Mouse (Mus musculus): ENCODE measurements around the gene Lrrc36. TPM values are rescaled to one million over a fixed set of nuclear protein-coding genes. Genes with fewer than 3 reads are reported as not detected.

Gene Lrrc36
- polyA plus RNA-seq, 1 experiment from 2014 or later: 2.7 TPM

DNA sequence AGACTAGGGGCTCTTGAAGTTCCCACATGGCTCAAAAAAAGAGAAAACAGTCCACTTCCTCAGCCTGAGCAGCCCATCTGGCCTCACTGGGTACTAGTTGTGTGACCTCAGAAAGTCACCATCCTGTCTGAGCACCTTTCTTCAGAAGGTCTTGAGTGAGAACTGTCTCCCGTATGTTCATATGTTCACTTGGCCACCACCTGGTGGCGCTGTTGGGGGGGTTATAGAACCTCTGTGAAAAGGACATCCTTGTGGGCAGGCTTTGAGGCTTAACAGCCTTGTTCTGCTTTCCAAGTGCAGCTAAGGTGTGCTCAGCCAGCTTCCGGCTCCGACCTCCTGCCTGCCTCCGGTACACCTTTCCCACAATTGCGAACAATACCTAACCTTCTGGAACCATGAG, 68.1 kb downstream of the Lrrc36 start:
- H3K4me1 ChIP-seq (ENCODE audit: control insufficient read depth, insufficient read depth, low read length): peaks cover 11% of the 10 kb centered on the region
- no peaks in the 10 kb centered on the region for H3K36me3 ChIP-seq (ENCODE audit: control insufficient read depth, insufficient read depth, low read length)
- no peak overlapping the region for H3K4me2 ChIP-seq
- no peak overlapping the region for H3K9ac ChIP-seq (ENCODE audit: low read length)
- ATAC-seq (ENCODE audit: low FRiP score) (no peak), DNase-seq (ENCODE audit: low spot score, missing footprints) (peak; percentile 93)
- no peaks in the 10 kb centered on the region for H3K9me3 ChIP-seq (ENCODE audit: control insufficient read depth, low read length)
- no peak overlapping the region for H3K27ac ChIP-seq (ENCODE audit: low read depth, low read length)
- 66% methylated on average over 6 of the region's 6 CpGs for WGBS
- no peak overlapping the region for H3K4me3 ChIP-seq (ENCODE audit: low read depth, low read length)
- H3K27me3 ChIP-seq (ENCODE audit: control insufficient read depth, insufficient read depth, low read length): no peaks in the 10 kb centered on the region

DNA sequence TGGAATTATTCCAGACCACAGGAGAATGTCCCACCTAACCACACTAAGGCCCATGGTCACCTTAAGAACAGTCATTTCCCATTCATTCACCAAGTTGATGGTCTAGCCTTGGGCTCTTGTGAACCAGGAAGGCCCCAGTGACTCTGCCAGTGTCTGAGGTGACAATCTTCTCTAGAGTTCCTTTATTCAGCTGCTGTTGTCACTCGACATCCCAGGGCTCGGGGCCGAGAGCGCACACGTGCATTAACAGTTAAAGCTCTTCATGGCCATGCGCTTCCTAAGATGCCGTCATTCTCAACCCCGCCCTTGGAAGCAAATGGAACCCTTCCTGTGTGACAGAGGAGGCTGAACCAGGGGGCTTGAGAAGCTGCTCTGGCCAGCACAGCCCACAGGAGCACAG, 68.8 kb downstream of the Lrrc36 start:
- Histone ChIP-seq H3K9ac (ENCODE audit: low read length) (no peak overlapping the region), H3K9me3 (ENCODE audit: control insufficient read depth, low read length) (no peaks in the 10 kb centered on the region), H3K27me3 (ENCODE audit: control insufficient read depth, insufficient read depth, low read length) (no peaks in the 10 kb centered on the region), H3K4me2 (no peak overlapping the region), H3K27ac (ENCODE audit: low read depth, low read length) (no peak overlapping the region), H3K36me3 (ENCODE audit: control insufficient read depth, insufficient read depth, low read length) (no peaks in the 10 kb centered on the region), H3K4me1 (ENCODE audit: control insufficient read depth, insufficient read depth, low read length) (peaks cover 11% of the 10 kb centered on the region), H3K4me3 (ENCODE audit: low read depth, low read length) (no peak overlapping the region)
- ATAC-seq (ENCODE audit: low FRiP score) (no peak), DNase-seq (ENCODE audit: low spot score, missing footprints) (no peak)
- WGBS: 84% methylated on average over 8 of the region's 8 CpGs

DNA sequence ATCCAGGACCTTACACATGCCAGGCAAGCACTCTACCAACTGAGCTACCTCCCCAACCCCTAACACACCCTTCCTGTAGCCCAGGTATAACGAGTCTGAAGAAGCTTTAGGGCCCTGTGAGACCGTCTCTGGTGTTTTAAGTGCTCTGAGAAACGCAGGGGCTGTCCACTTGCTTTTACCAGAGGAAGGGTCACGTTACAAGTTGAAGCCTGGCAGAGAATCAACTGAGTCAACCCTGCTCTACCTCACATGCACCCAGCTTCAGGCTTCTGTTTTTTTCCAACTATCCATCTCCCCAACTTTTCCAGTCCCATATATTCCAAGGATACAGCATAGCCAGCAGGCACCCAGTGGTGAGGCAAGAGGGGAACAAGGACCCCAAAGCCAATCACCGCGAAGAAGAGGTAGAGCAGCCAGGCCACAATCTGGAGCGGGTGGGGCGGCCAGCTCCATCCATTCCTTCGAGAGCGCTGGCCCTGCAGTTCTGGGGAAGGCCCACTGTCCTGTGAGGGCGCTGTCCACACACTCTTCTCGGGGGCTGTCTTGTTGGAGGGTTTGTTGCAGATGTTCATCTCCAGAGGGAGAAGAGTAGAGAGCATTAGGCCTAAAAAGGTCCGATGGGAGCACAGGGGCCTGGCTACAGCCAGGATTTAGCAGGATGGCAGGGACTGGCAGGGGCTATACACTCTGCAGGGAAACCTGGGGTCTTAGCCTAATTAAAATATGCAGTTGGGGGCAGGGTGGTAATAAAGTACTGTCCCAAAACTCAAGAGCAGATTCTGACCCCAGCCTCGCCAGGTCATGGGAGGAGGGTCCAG, 70.0 kb downstream of the Lrrc36 start:
- Histone ChIP-seq H3K4me3 (ENCODE audit: low read depth, low read length) (no peak overlapping the region), H3K9me3 (ENCODE audit: control insufficient read depth, low read length) (no peaks in the 10 kb centered on the region), H3K4me2 (no peak overlapping the region), H3K4me1 (ENCODE audit: control insufficient read depth, insufficient read depth, low read length) (peaks cover 11% of the 10 kb centered on the region), H3K36me3 (ENCODE audit: control insufficient read depth, insufficient read depth, low read length) (no peaks in the 10 kb centered on the region), H3K9ac (ENCODE audit: low read length) (no peak overlapping the region), H3K27ac (ENCODE audit: low read depth, low read length) (no peak overlapping the region), H3K27me3 (ENCODE audit: control insufficient read depth, insufficient read depth, low read length) (no peaks in the 10 kb centered on the region)
- DNase-seq (ENCODE audit: low spot score, missing footprints) (peak; percentile 90), ATAC-seq (ENCODE audit: low FRiP score) (peak; percentile 67)
- 27% methylated on average over 14 of the region's 14 CpGs for WGBS

DNA sequence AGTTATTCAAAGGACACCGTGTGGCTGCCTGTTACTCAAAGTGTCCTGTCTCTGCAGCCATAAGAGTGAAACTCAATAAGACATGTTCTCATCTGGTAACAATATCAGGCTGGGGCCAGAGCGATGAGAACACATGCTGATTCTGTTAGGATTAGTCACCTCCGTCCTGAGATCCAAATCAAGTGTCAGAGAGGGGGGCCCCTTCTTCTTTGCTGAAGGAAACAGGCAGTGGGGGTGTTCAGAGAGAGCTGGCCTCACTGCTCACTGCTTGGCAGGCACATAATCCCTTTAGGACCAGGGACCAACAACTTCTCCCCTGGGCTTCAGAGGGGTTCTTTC, 70.6 kb downstream of the Lrrc36 start:
- H3K9ac ChIP-seq (ENCODE audit: low read length): no peak overlapping the region
- ATAC-seq (ENCODE audit: low FRiP score): peak; percentile 68
- DNase-seq (ENCODE audit: low spot score, missing footprints): no peak
- no peaks in the 10 kb centered on the region for H3K27me3 ChIP-seq (ENCODE audit: control insufficient read depth, insufficient read depth, low read length)
- H3K9me3 ChIP-seq (ENCODE audit: control insufficient read depth, low read length): no peaks in the 10 kb centered on the region
- WGBS: 19% methylated on average over 3 of the region's 3 CpGs
- H3K4me3 ChIP-seq (ENCODE audit: low read depth, low read length): no peak overlapping the region
- H3K27ac ChIP-seq (ENCODE audit: low read depth, low read length): no peak overlapping the region
- H3K4me1 ChIP-seq (ENCODE audit: control insufficient read depth, insufficient read depth, low read length): peaks cover 11% of the 10 kb centered on the region
- H3K4me2 ChIP-seq: no peak overlapping the region
- no peaks in the 10 kb centered on the region for H3K36me3 ChIP-seq (ENCODE audit: control insufficient read depth, insufficient read depth, low read length)

DNA sequence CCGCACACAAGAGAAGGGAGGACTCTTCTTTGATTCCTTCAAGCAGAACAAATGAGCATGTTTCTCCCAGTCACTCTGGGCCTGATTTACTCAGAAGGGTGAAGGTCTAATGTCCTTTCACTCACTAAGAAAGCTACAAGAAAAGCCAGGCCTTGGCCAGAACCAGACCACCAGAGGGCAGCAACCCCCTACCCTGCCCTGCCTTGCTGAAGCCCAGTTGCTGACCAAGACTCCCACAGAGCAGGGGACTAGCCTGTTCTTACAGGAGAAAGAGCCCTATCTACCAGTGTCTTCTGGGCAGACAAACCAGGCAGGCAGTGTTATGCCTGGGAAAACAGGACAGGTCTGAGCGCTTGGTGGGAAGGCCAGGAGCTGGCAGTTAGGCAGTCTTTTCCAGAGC, 71.0 kb downstream of the Lrrc36 start:
- Histone ChIP-seq H3K9ac (ENCODE audit: low read length) (no peak overlapping the region), H3K36me3 (ENCODE audit: control insufficient read depth, insufficient read depth, low read length) (no peaks in the 10 kb centered on the region), H3K9me3 (ENCODE audit: control insufficient read depth, low read length) (no peaks in the 10 kb centered on the region), H3K4me1 (ENCODE audit: control insufficient read depth, insufficient read depth, low read length) (peaks cover 11% of the 10 kb centered on the region), H3K27me3 (ENCODE audit: control insufficient read depth, insufficient read depth, low read length) (no peaks in the 10 kb centered on the region), H3K4me2 (no peak overlapping the region), H3K4me3 (ENCODE audit: low read depth, low read length) (no peak overlapping the region), H3K27ac (ENCODE audit: low read depth, low read length) (no peak overlapping the region)
- DNase-seq (ENCODE audit: low spot score, missing footprints) (peak; percentile 98), ATAC-seq (ENCODE audit: low FRiP score) (peak; percentile 63)
- WGBS: 5% methylated on average over 2 of the region's 2 CpGs

DNA sequence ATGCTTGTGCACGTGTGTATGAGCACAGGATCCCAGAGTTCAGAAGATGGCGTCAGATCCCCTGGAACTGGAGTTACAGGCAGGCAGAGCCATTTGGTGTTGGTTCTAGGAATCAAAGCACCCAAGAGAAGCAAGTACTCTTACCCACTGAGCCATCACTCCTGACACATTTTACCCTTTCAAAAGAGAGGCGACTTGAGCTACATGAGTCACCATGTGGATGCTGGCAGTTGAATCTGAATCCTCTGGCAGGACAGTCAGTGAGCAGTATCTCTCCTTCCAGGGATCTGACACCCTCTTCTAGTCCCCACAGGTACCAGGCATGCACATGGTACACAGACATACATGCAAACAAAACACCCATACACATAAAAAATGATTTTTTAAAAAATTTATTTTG, 74.7 kb downstream of the Lrrc36 start:
- Histone ChIP-seq H3K4me1 (ENCODE audit: control insufficient read depth, insufficient read depth, low read length) (peaks cover 7% of the 10 kb centered on the region), H3K9ac (ENCODE audit: low read length) (no peak overlapping the region), H3K4me3 (ENCODE audit: low read depth, low read length) (no peak overlapping the region), H3K27me3 (ENCODE audit: control insufficient read depth, insufficient read depth, low read length) (no peaks in the 10 kb centered on the region), H3K4me2 (no peak overlapping the region), H3K9me3 (ENCODE audit: control insufficient read depth, low read length) (no peaks in the 10 kb centered on the region), H3K27ac (ENCODE audit: low read depth, low read length) (no peak overlapping the region), H3K36me3 (ENCODE audit: control insufficient read depth, insufficient read depth, low read length) (no peaks in the 10 kb centered on the region)
- no peak for DNase-seq (ENCODE audit: low spot score, missing footprints)
- WGBS: 82% methylated on average over 3 of the region's 3 CpGs
- no peak for ATAC-seq (ENCODE audit: low FRiP score)

DNA sequence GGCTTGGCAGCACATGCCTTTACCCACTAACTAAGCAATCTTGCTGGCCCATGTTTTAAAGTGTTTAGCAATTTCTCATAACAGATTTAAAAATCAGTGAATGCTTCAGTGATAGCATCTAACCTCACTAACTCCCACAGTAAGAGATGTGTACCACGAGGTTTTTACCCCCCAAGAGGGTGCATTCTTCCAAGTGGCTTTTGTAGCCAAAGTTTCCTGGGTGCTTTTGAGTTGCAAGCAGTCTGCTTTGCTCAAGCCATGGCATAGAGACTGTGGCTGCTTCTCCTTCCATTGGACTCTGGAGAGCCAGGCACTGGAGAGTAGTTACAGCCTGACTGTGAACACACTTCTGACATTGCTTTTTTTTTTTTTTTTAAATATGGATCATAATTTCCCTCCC, 75.9 kb downstream of the Lrrc36 start:
- H3K4me1 ChIP-seq (ENCODE audit: control insufficient read depth, insufficient read depth, low read length): peaks cover under 1% of the 10 kb centered on the region; the same call in 1 of the 2 replicates
- no peak overlapping the region for H3K4me3 ChIP-seq (ENCODE audit: low read depth, low read length)
- H3K36me3 ChIP-seq (ENCODE audit: control insufficient read depth, insufficient read depth, low read length): no peaks in the 10 kb centered on the region
- H3K27me3 ChIP-seq (ENCODE audit: control insufficient read depth, insufficient read depth, low read length): no peaks in the 10 kb centered on the region
- WGBS: 64% methylated on average over 1 of the region's 1 CpGs
- ATAC-seq (ENCODE audit: low FRiP score): no peak
- no peaks in the 10 kb centered on the region for H3K9me3 ChIP-seq (ENCODE audit: control insufficient read depth, low read length)
- no peak overlapping the region for H3K9ac ChIP-seq (ENCODE audit: low read length)
- no peak overlapping the region for H3K4me2 ChIP-seq
- H3K27ac ChIP-seq (ENCODE audit: low read depth, low read length): no peak overlapping the region
- no peak for DNase-seq (ENCODE audit: low spot score, missing footprints)

DNA sequence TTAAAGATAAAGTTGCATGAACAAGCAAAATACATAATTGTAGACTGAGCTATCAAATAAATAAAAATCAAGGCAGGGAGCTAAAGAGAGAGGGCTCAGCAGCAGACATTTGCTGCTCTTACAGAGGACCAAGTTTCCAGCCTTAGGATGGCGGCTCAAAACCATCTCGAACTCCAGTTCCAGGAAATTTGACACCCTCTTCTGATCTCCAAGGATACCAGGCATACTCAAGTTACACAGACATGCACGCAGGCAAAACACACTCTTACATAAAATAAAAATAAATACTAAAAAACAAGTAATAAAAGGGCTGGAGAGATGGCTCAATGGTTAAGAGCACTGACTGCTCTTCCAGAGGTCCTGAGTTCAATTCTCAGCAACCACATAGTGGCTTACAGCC, 80.1 kb downstream of the Lrrc36 start:
- Histone ChIP-seq H3K4me1 (ENCODE audit: control insufficient read depth, insufficient read depth, low read length) (peaks cover 13% of the 10 kb centered on the region), H3K27ac (ENCODE audit: low read depth, low read length) (no peak overlapping the region), H3K27me3 (ENCODE audit: control insufficient read depth, insufficient read depth, low read length) (no peaks in the 10 kb centered on the region), H3K36me3 (ENCODE audit: control insufficient read depth, insufficient read depth, low read length) (no peaks in the 10 kb centered on the region), H3K9ac (ENCODE audit: low read length) (no peak overlapping the region), H3K4me3 (ENCODE audit: low read depth, low read length) (no peak overlapping the region), H3K9me3 (ENCODE audit: control insufficient read depth, low read length) (no peaks in the 10 kb centered on the region), H3K4me2 (no peak overlapping the region)
- ATAC-seq (ENCODE audit: low FRiP score): no peak
- DNase-seq (ENCODE audit: low spot score, missing footprints): no peak
- WGBS: 67% methylated on average over 3 of the region's 3 CpGs

DNA sequence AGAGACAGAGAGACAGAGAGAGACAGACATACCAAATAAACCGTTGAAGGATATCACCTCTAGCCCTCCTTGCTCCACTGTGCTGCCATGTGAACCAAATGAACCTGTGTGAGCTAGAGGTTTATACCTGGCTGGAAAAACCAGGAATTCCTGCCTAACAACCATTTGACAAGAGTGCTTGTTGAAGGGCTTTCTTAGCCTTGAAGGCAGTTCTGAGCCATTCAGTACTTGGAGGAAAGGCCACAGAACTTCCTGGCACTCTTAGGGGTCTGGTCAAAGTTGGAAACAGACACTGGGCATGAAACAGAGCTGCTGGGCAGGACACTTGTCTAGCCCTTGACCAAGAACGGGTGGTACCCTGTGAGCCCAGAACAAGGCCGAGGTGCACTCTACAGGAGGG, 81.2 kb downstream of the Lrrc36 start:
- H3K4me2 ChIP-seq: no peak overlapping the region
- no peak overlapping the region for H3K9ac ChIP-seq (ENCODE audit: low read length)
- H3K4me1 ChIP-seq (ENCODE audit: control insufficient read depth, insufficient read depth, low read length): peaks cover 13% of the 10 kb centered on the region
- no peaks in the 10 kb centered on the region for H3K27me3 ChIP-seq (ENCODE audit: control insufficient read depth, insufficient read depth, low read length)
- ATAC-seq (ENCODE audit: low FRiP score) (no peak), DNase-seq (ENCODE audit: low spot score, missing footprints) (no peak)
- H3K4me3 ChIP-seq (ENCODE audit: low read depth, low read length): no peak overlapping the region
- 78% methylated on average over 3 of the region's 3 CpGs for WGBS
- H3K27ac ChIP-seq (ENCODE audit: low read depth, low read length): no peak overlapping the region
- H3K36me3 ChIP-seq (ENCODE audit: control insufficient read depth, insufficient read depth, low read length): no peaks in the 10 kb centered on the region
- no peaks in the 10 kb centered on the region for H3K9me3 ChIP-seq (ENCODE audit: control insufficient read depth, low read length)
